Mouse (Mus musculus): ENCODE measurements around the gene Sdk1. TPM values are rescaled to one million over a fixed set of nuclear protein-coding genes. Genes with fewer than 3 reads are reported as not detected.

The Sdk1 gene
- total and polyA plus RNA-seq, 2 experiments from 2014 or later = 2.2 to 58.4 TPM

- Histone ChIP-seq H3K27me3 (ENCODE audit: insufficient read depth, low read length) (no peaks in the 10 kb centered on the region), H3K9me3 (ENCODE audit: low read length) (no peaks in the 10 kb centered on the region), H3K4me1 (ENCODE audit: insufficient read depth, low read length) (no peaks in the 10 kb centered on the region), H3K4me3 (ENCODE audit: low read length) (no peak overlapping the region), H3K27ac (no peak overlapping the region), H3K36me3 (ENCODE audit: insufficient read depth, low read length) (no peaks in the 10 kb centered on the region), H3K9ac (replicated peaks; ENCODE audit: low read length) (no peak overlapping the region), H3K4me2 (ENCODE audit: low read depth, low read length) (no peak overlapping the region)
- DNase-seq (ENCODE audit: low spot score) = no peak
- no peak for ATAC-seq
- no peak for TF ChIP-seq CTCF (IDR thresholded peaks at IDR 0.05; ENCODE audit: low read depth)
- 66% methylated on average over 4 of the region's 4 CpGs for WGBS
These were observed 536.9 kb downstream of the Sdk1 start for GRCm38 (mm10) chr5:141778231-141778630.

GRCm38 (mm10) chr5:141781142-141781541 lies 539.9 kb downstream of the Sdk1 start:
- WGBS = 89% methylated on average over 2 of the region's 2 CpGs
- ATAC-seq = no peak

GRCm38 (mm10) chr5:141782330-141782729 lies 541.0 kb downstream of the Sdk1 start:
- no peaks in the 10 kb centered on the region for H3K4me1 ChIP-seq (ENCODE audit: insufficient read depth, low read length)
- no peaks in the 10 kb centered on the region for H3K9me3 ChIP-seq (ENCODE audit: low read length)
- H3K36me3 ChIP-seq (ENCODE audit: insufficient read depth, low read length) = no peaks in the 10 kb centered on the region
- DNase-seq (ENCODE audit: low spot score) = no peak
- no peak overlapping the region for H3K27ac ChIP-seq
- 88% methylated on average over 5 of the region's 5 CpGs for WGBS
- H3K4me3 ChIP-seq (ENCODE audit: low read length) = no peak overlapping the region
- TF ChIP-seq CTCF (IDR thresholded peaks at IDR 0.05; ENCODE audit: low read depth) = no peak
- ATAC-seq = no peak
- H3K27me3 ChIP-seq (ENCODE audit: insufficient read depth, low read length) = no peaks in the 10 kb centered on the region
- no peak overlapping the region for H3K9ac ChIP-seq (replicated peaks; ENCODE audit: low read length)
- no peak overlapping the region for H3K4me2 ChIP-seq (ENCODE audit: low read depth, low read length)

More at GRCm38 (mm10) chr5:141781142-141781541, 539.9 kb downstream of the Sdk1 start:
- H3K4me1 ChIP-seq (ENCODE audit: insufficient read depth, low read length) = no peaks in the 10 kb centered on the region
- no peak for DNase-seq (ENCODE audit: low spot score)
- H3K4me3 ChIP-seq (ENCODE audit: low read length) = no peak overlapping the region
- no peak overlapping the region for H3K9ac ChIP-seq (replicated peaks; ENCODE audit: low read length)
- H3K27ac ChIP-seq = no peak overlapping the region
- no peaks in the 10 kb centered on the region for H3K27me3 ChIP-seq (ENCODE audit: insufficient read depth, low read length)
- H3K36me3 ChIP-seq (ENCODE audit: insufficient read depth, low read length) = no peaks in the 10 kb centered on the region
- no peaks in the 10 kb centered on the region for H3K9me3 ChIP-seq (ENCODE audit: low read length)
- no peak overlapping the region for H3K4me2 ChIP-seq (ENCODE audit: low read depth, low read length)
- no peak for TF ChIP-seq CTCF (IDR thresholded peaks at IDR 0.05; ENCODE audit: low read depth)

- no peaks in the 10 kb centered on the region for H3K4me1 ChIP-seq (ENCODE audit: insufficient read depth, low read length)
- H3K4me2 ChIP-seq (ENCODE audit: low read depth, low read length) = no peak overlapping the region
- no peak for TF ChIP-seq CTCF (IDR thresholded peaks at IDR 0.05; ENCODE audit: low read depth)
- H3K9me3 ChIP-seq (ENCODE audit: low read length) = no peaks in the 10 kb centered on the region
- ATAC-seq (no peak), DNase-seq (ENCODE audit: low spot score) (no peak)
- no peak overlapping the region for H3K9ac ChIP-seq (replicated peaks; ENCODE audit: low read length)
- no peaks in the 10 kb centered on the region for H3K27me3 ChIP-seq (ENCODE audit: insufficient read depth, low read length)
- H3K27ac ChIP-seq = no peak overlapping the region
- H3K36me3 ChIP-seq (ENCODE audit: insufficient read depth, low read length) = no peaks in the 10 kb centered on the region
- no peak overlapping the region for H3K4me3 ChIP-seq (ENCODE audit: low read length)
- WGBS = 87% methylated on average over 7 of the region's 7 CpGs
These were observed 542.2 kb downstream of the Sdk1 start for GRCm38 (mm10) chr5:141783516-141783915.

- TF ChIP-seq CTCF (IDR thresholded peaks at IDR 0.05; ENCODE audit: low read depth) = no peak
- Histone ChIP-seq H3K9ac (replicated peaks; ENCODE audit: low read length) (no peak overlapping the region), H3K4me2 (ENCODE audit: low read depth, low read length) (no peak overlapping the region), H3K4me3 (ENCODE audit: low read length) (no peak overlapping the region), H3K4me1 (ENCODE audit: insufficient read depth, low read length) (no peaks in the 10 kb centered on the region), H3K9me3 (ENCODE audit: low read length) (no peaks in the 10 kb centered on the region), H3K36me3 (ENCODE audit: insufficient read depth, low read length) (no peaks in the 10 kb centered on the region), H3K27me3 (ENCODE audit: insufficient read depth, low read length) (no peaks in the 10 kb centered on the region), H3K27ac (no peak overlapping the region)
- ATAC-seq (no peak), DNase-seq (ENCODE audit: low spot score) (no peak)
- WGBS = 95% methylated on average over 4 of the region's 4 CpGs
These were observed 552.6 kb downstream of the Sdk1 start for GRCm38 (mm10) chr5:141793926-141794325.

GRCm38 (mm10) chr5:141823823-141824330 lies 582.6 kb downstream of the Sdk1 start:
- WGBS = 80% methylated on average over 10 of the region's 10 CpGs

GRCm38 (mm10) chr5:141824739-141825379 lies 583.6 kb downstream of the Sdk1 start:
- no peaks in the 10 kb centered on the region for H3K27me3 ChIP-seq (ENCODE audit: insufficient read depth, low read length)
- H3K36me3 ChIP-seq (ENCODE audit: insufficient read depth, low read length) = no peaks in the 10 kb centered on the region
- TF ChIP-seq CTCF (IDR thresholded peaks at IDR 0.05; ENCODE audit: low read depth) = no peak
- no peak for DNase-seq (ENCODE audit: low spot score)
- no peak overlapping the region for H3K4me3 ChIP-seq (ENCODE audit: low read length)
- ATAC-seq = no peak
- H3K27ac ChIP-seq = no peak overlapping the region
- H3K4me2 ChIP-seq (ENCODE audit: low read depth, low read length) = no peak overlapping the region
- H3K9me3 ChIP-seq (ENCODE audit: low read length) = no peaks in the 10 kb centered on the region
- H3K9ac ChIP-seq (replicated peaks; ENCODE audit: low read length) = no peak overlapping the region
- H3K4me1 ChIP-seq (ENCODE audit: insufficient read depth, low read length) = no peaks in the 10 kb centered on the region
- 81% methylated on average over 16 of the region's 16 CpGs for WGBS

More at GRCm38 (mm10) chr5:141823823-141824330, 582.6 kb downstream of the Sdk1 start:
- Histone ChIP-seq H3K36me3 (ENCODE audit: insufficient read depth, low read length) (no peaks in the 10 kb centered on the region), H3K4me2 (ENCODE audit: low read depth, low read length) (no peak overlapping the region), H3K4me3 (ENCODE audit: low read length) (no peak overlapping the region), H3K9ac (replicated peaks; ENCODE audit: low read length) (no peak overlapping the region), H3K9me3 (ENCODE audit: low read length) (no peaks in the 10 kb centered on the region), H3K27me3 (ENCODE audit: insufficient read depth, low read length) (no peaks in the 10 kb centered on the region), H3K27ac (no peak overlapping the region), H3K4me1 (ENCODE audit: insufficient read depth, low read length) (no peaks in the 10 kb centered on the region)
- DNase-seq (ENCODE audit: low spot score) (no peak), ATAC-seq (no peak)
- no peak for TF ChIP-seq CTCF (IDR thresholded peaks at IDR 0.05; ENCODE audit: low read depth)

Measured in hindbrain, postnatal 0 days (tissue).